Mouse (Mus musculus) heart, embryonic 13.5 days (tissue): Measurements from ENCODE around the gene Asic4. TPM values are rescaled to one million over a fixed set of nuclear protein-coding genes. Genes with fewer than 3 reads are reported as not detected.

Experiments
- ATAC-seq: fragments of 200-750 bp; cut with Nextera tagmentation; 2 replicates; pipeline ENCODE4 v1.8.0; 2017; ENCODE audit warnings: moderate TSS enrichment; ENCODE audit not compliant: insufficient number of reproducible peaks, low FRiP score, low TSS enrichment; ENCODE audit errors: extremely low read depth
- H3K27ac ChIP-seq: fragments of 300-500 bp; sonication (generic); replicated peaks from 2 replicates; pipeline ENCODE4 v1.5.1; 2015; ENCODE audit warnings: moderate library complexity, mild to moderate bottlenecking, inconsistent platforms
- H3K27me3 ChIP-seq: fragments of 300-500 bp; sonication (generic); replicated peaks from 2 replicates; pipeline ENCODE4 v1.6.1; 2015; ENCODE audit warnings: mild to moderate bottlenecking, inconsistent platforms
- H3K36me3 ChIP-seq: fragments of 300-500 bp; sonication (generic); 2 replicates; pipeline ENCODE4 v1.6.1; 2015; ENCODE audit warnings: mild to moderate bottlenecking, inconsistent platforms
- H3K4me1 ChIP-seq: fragments of 300-500 bp; sonication (generic); 2 replicates; pipeline ENCODE4 v1.6.1; 2015; ENCODE audit warnings: inconsistent platforms
- H3K4me2 ChIP-seq: fragments of 300-500 bp; sonication (generic); 2 replicates; pipeline ENCODE4 v1.6.1; 2015; ENCODE audit warnings: inconsistent platforms, mild to moderate bottlenecking, moderate library complexity
- H3K4me3 ChIP-seq: fragments of 300-500 bp; sonication (generic); 2 replicates; pipeline ENCODE4 v1.5.1; 2015; ENCODE audit warnings: moderate library complexity, mild to moderate bottlenecking, inconsistent platforms
- H3K9ac ChIP-seq: fragments of 300-500 bp; sonication (generic); 2 replicates; pipeline ENCODE4 v1.6.1; 2015; ENCODE audit warnings: inconsistent platforms, mild to moderate bottlenecking, moderate library complexity
- H3K9me3 ChIP-seq: fragments of 300-500 bp; sonication (generic); 2 replicates; pipeline ENCODE4 v1.6.1; 2016; ENCODE audit warnings: inconsistent platforms
- WGBS: fragments of 180-500 bp; shearing (Covaris S2); methylation state at CpG from one replicate; pipeline ENCODE4 v1.1.7; 2015; ENCODE audit warnings: mixed read lengths; 5-methylcytosine and 5-hydroxymethylcytosine counted together
- polyA plus RNA-seq: library from polyadenylated mRNA; unstranded; fragments of >200 nt; fragmentation: Nextera tagmentation; extraction: Ambion mirVana; gene quantifications from 2 replicates; pipeline ENCODE4 v1.2.1, GENCODE M21; 2015

Gene Asic4
- polyA plus RNA-seq, 1 experiment from 2014 or later = 0.31 TPM

GRCm38 (mm10) chr1:75422823-75423471, 27.3 kb upstream of the Asic4 start:
- peaks cover 53% of the 10 kb centered on the region for H3K27me3 ChIP-seq
- H3K4me1 ChIP-seq = peaks cover 38% of the 10 kb centered on the region
- peaks cover 87% of the 10 kb centered on the region for H3K36me3 ChIP-seq
- WGBS = 7% methylated on average over 71 of the region's 71 CpGs
- peak overlapping the region; percentile 65 for H3K4me2 ChIP-seq
- H3K27ac ChIP-seq = no peak overlapping the region
- H3K9me3 ChIP-seq = no peaks in the 10 kb centered on the region
- H3K9ac ChIP-seq = peak overlapping the region; percentile 76
- peak overlapping the region; percentile 38 for H3K4me3 ChIP-seq
- ATAC-seq = no peak

GRCm38 (mm10) chr1:75423780-75424390, 26.4 kb upstream of the Asic4 start:
- no peak for ATAC-seq
- no peak overlapping the region for H3K4me3 ChIP-seq

GRCm38 (mm10) chr1:75425796-75426471, 24.3 kb upstream of the Asic4 start:
- ATAC-seq = no peak
- Histone ChIP-seq H3K9me3 (no peaks in the 10 kb centered on the region), H3K4me2 (no peak overlapping the region), H3K36me3 (peaks cover 87% of the 10 kb centered on the region), H3K4me3 (no peak overlapping the region), H3K9ac (no peak overlapping the region), H3K27ac (no peak overlapping the region), H3K4me1 (peaks cover 34% of the 10 kb centered on the region), H3K27me3 (peaks cover 42% of the 10 kb centered on the region)
- WGBS = 30% methylated on average over 10 of the region's 10 CpGs

More at GRCm38 (mm10) chr1:75423780-75424390, 26.4 kb upstream of the Asic4 start:
- Histone ChIP-seq H3K36me3 (peaks cover 87% of the 10 kb centered on the region), H3K4me2 (no peak overlapping the region), H3K9ac (no peak overlapping the region), H3K27me3 (peaks cover 53% of the 10 kb centered on the region), H3K9me3 (no peaks in the 10 kb centered on the region), H3K4me1 (peaks cover 38% of the 10 kb centered on the region), H3K27ac (no peak overlapping the region)
- WGBS = 81% methylated on average over 11 of the region's 11 CpGs

GRCm38 (mm10) chr1:75435475-75436328, 14.5 kb upstream of the Asic4 start, which contains the start of gene Gmppa:
Gene Gmppa (plus strand): TSS chr1:75435930.
- peak within 1 kb of the TSS; percentile 77 for H3K4me3 ChIP-seq
- peaks cover 8% of the 10 kb centered on the region; the same call in 1 of the 2 replicates for H3K27me3 ChIP-seq
- ATAC-seq = peak; percentile 40; the same call in 1 of the 2 replicates
- no peaks in the 10 kb centered on the region for H3K9me3 ChIP-seq
- H3K9ac ChIP-seq = peak within 1 kb of the TSS; percentile 89
- H3K4me1 ChIP-seq = peaks cover 28% of the 10 kb centered on the region
- 6% methylated on average over 28 of the region's 28 CpGs for WGBS
- H3K4me2 ChIP-seq = peak within 1 kb of the TSS; percentile 81
- H3K36me3 ChIP-seq = peaks cover 37% of the 10 kb centered on the region
- peak within 1 kb of the TSS; percentile 80 for H3K27ac ChIP-seq

GRCm38 (mm10) chr1:75438782-75439181, 11.5 kb upstream of the Asic4 start:
- peaks cover 15% of the 10 kb centered on the region; the same call in 1 of the 2 replicates for H3K27me3 ChIP-seq
- H3K4me2 ChIP-seq = no peak overlapping the region
- H3K9me3 ChIP-seq = no peaks in the 10 kb centered on the region
- H3K36me3 ChIP-seq = peaks cover 40% of the 10 kb centered on the region
- WGBS = 64% methylated on average over 8 of the region's 9 CpGs
- no peak for ATAC-seq
- no peak overlapping the region for H3K9ac ChIP-seq
- H3K4me1 ChIP-seq = peaks cover 34% of the 10 kb centered on the region
- H3K27ac ChIP-seq = no peak overlapping the region
- no peak overlapping the region for H3K4me3 ChIP-seq

- Histone ChIP-seq H3K9me3 (no peaks in the 10 kb centered on the region), H3K27me3 (peaks cover 33% of the 10 kb centered on the region), H3K9ac (no peak overlapping the region), H3K4me3 (no peak overlapping the region), H3K36me3 (peaks cover 40% of the 10 kb centered on the region), H3K27ac (no peak overlapping the region), H3K4me2 (no peak overlapping the region), H3K4me1 (peaks cover 44% of the 10 kb centered on the region)
- 94% methylated on average over 7 of the region's 7 CpGs for WGBS
- ATAC-seq = no peak
Observed at GRCm38 (mm10) chr1:75440661-75441060, 9.6 kb upstream of the Asic4 start.

- H3K27me3 ChIP-seq = peaks cover 37% of the 10 kb centered on the region
- peaks cover 48% of the 10 kb centered on the region for H3K4me1 ChIP-seq
- no peak overlapping the region for H3K4me2 ChIP-seq
- no peak overlapping the region for H3K9ac ChIP-seq
- 82% methylated on average over 15 of the region's 15 CpGs for WGBS
- peaks cover 40% of the 10 kb centered on the region for H3K36me3 ChIP-seq
- ATAC-seq = no peak
- no peak overlapping the region for H3K4me3 ChIP-seq
- no peaks in the 10 kb centered on the region for H3K9me3 ChIP-seq
- H3K27ac ChIP-seq = no peak overlapping the region
Observed at GRCm38 (mm10) chr1:75441471-75441996, 8.7 kb upstream of the Asic4 start.

GRCm38 (mm10) chr1:75442171-75442570, 8.1 kb upstream of the Asic4 start:
- WGBS = 83% methylated on average over 9 of the region's 9 CpGs
- Histone ChIP-seq H3K9me3 (no peaks in the 10 kb centered on the region), H3K36me3 (peaks cover 40% of the 10 kb centered on the region), H3K4me2 (no peak overlapping the region), H3K27ac (no peak overlapping the region), H3K27me3 (peaks cover 43% of the 10 kb centered on the region), H3K4me1 (peaks cover 48% of the 10 kb centered on the region), H3K9ac (no peak overlapping the region), H3K4me3 (no peak overlapping the region)
- ATAC-seq = no peak

GRCm38 (mm10) chr1:75442811-75443210, 7.4 kb upstream of the Asic4 start:
- no peak overlapping the region for H3K4me3 ChIP-seq
- no peak overlapping the region for H3K27ac ChIP-seq
- H3K4me2 ChIP-seq = no peak overlapping the region
- no peak overlapping the region for H3K9ac ChIP-seq
- H3K4me1 ChIP-seq = peaks cover 48% of the 10 kb centered on the region
- 61% methylated on average over 8 of the region's 8 CpGs for WGBS
- peaks cover 38% of the 10 kb centered on the region for H3K36me3 ChIP-seq
- H3K9me3 ChIP-seq = no peaks in the 10 kb centered on the region
- peaks cover 50% of the 10 kb centered on the region for H3K27me3 ChIP-seq
- no peak for ATAC-seq

- Histone ChIP-seq H3K4me3 (no peak overlapping the region), H3K9ac (peak overlapping the region; percentile 47; the same call in 1 of the 2 replicates), H3K36me3 (peaks cover 37% of the 10 kb centered on the region), H3K27me3 (peaks cover 56% of the 10 kb centered on the region), H3K4me2 (no peak overlapping the region), H3K9me3 (no peaks in the 10 kb centered on the region), H3K27ac (no peak overlapping the region), H3K4me1 (peaks cover 51% of the 10 kb centered on the region)
- no peak for ATAC-seq
- WGBS = 46% methylated on average over 13 of the region's 13 CpGs
Observed at GRCm38 (mm10) chr1:75443247-75444024, 6.8 kb upstream of the Asic4 start.
